Mouse (Mus musculus) MEL (cell line): ENCODE data around the gene Racgap1.

Source experiments
- BHLHE40 ChIP-seq: IDR thresholded peaks from 2 replicates; pipeline ENCODE4 v1.6.1; 2012; ENCODE audit warnings: low read depth, mild to moderate bottlenecking, inconsistent platforms, low read length, improper control_type of control experiment, borderline replicate concordance
- CTCF ChIP-seq, 3 experiments: IDR thresholded peaks in 2 of 3; conservative IDR thresholded peaks in 1 of 3; 2 replicates each; pipeline ENCODE4 v1.5.1; 2011 to 2012; ENCODE audit warnings: low read length in 3 of 3, low read depth in 2 of 3, mild to moderate bottlenecking in 2 of 3, improper control_type of control experiment in 1 of 3, inconsistent platforms in 1 of 3, mixed read lengths in 1 of 3, moderate library complexity in 1 of 3; ENCODE audit not compliant: control insufficient read depth in 1 of 3, insufficient read depth in 1 of 3, poor library complexity in 1 of 3, severe bottlenecking in 1 of 3
- ELF1 ChIP-seq: IDR thresholded peaks from 2 replicates; pipeline ENCODE4 v1.6.1; 2014; ENCODE audit warnings: low read depth, mild to moderate bottlenecking, inconsistent platforms, low read length, improper control_type of control experiment, moderate library complexity
- EP300 ChIP-seq, 2 experiments: IDR thresholded peaks; 2 replicates each; pipeline ENCODE4 v1.6.1; 2011; ENCODE audit warnings: improper control_type of control experiment in 2 of 2, low read length in 2 of 2, low read depth in 1 of 2, mild to moderate bottlenecking in 1 of 2
- GABPA ChIP-seq: IDR thresholded peaks from 2 replicates; pipeline ENCODE4 v1.6.1; 2012; ENCODE audit warnings: low read depth, mild to moderate bottlenecking, inconsistent platforms, low read length, improper control_type of control experiment, moderate library complexity
- JUND ChIP-seq: IDR thresholded peaks from 2 replicates; pipeline ENCODE4 v1.6.1; 2011; ENCODE audit warnings: low read depth, mild to moderate bottlenecking, improper control_type of control experiment, low read length
- MXI1 ChIP-seq: IDR thresholded peaks from 2 replicates; pipeline ENCODE4 v1.6.1; 2011; ENCODE audit warnings: mild to moderate bottlenecking, low read depth, low read length, improper control_type of control experiment
- NELFE ChIP-seq: IDR thresholded peaks from 2 replicates; pipeline ENCODE4 v1.6.1; 2011; ENCODE audit warnings: low read depth, low read length, improper control_type of control experiment
- POLR2A ChIP-seq, 2 experiments: IDR thresholded peaks; 2 replicates each; pipeline ENCODE4 v1.6.1; 2011 to 2012; ENCODE audit warnings: low read length in 2 of 2, mild to moderate bottlenecking in 2 of 2, control low read depth in 1 of 2, improper control_type of control experiment in 1 of 2, low read depth in 1 of 2, moderate library complexity in 1 of 2; ENCODE audit not compliant: control insufficient read depth in 1 of 2, insufficient read depth in 1 of 2, poor library complexity in 1 of 2
- POLR2AphosphoS2 ChIP-seq: IDR thresholded peaks from 2 replicates; pipeline ENCODE4 v1.6.1; 2011; ENCODE audit warnings: low read length, improper control_type of control experiment
- RCOR1 ChIP-seq: IDR thresholded peaks from 2 replicates; pipeline ENCODE4 v1.6.1; 2012; ENCODE audit warnings: low read depth, mild to moderate bottlenecking, inconsistent platforms, low read length, improper control_type of control experiment
- SIN3A ChIP-seq: IDR thresholded peaks from 2 replicates; pipeline ENCODE4 v1.6.1; 2012; ENCODE audit warnings: low read length, improper control_type of control experiment, inconsistent platforms
- UBTF ChIP-seq: IDR thresholded peaks from 2 replicates; pipeline ENCODE4 v1.6.1; 2012; ENCODE audit warnings: low read depth, mild to moderate bottlenecking, inconsistent platforms, low read length, improper control_type of control experiment, moderate library complexity, borderline replicate concordance; ENCODE audit not compliant: insufficient read depth

DNA sequence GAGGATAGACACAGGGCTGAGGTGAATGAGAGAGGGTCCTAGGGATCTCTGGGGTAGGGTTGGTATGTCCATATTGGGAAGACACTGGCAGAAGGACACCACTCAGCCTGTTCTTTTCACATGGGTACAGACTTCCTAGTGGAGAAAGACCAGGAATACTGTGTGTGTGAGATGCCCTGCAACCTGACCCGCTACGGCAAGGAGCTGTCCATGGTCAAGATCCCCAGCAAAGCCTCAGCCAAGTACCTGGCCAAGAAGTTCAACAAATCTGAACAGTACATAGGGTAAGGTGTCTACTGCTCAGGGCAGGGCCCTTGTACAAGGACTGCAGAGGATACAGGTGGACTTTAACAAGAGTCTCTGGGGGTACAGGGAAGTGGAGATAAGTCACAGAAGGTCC lies 45.9 kb upstream of the Racgap1 start:
- TF ChIP-seq MXI1 (no peak), GABPA (no peak), CTCF (IDR thresholded peaks at IDR 0.05 in 2 of 3, conservative IDR thresholded peaks at IDR 0.05 in 1 of 3; ENCODE audit: control insufficient read depth in 1 of 3, insufficient read depth in 1 of 3, low read depth in 2 of 3, low read length in 3 of 3, poor library complexity in 1 of 3, severe bottlenecking in 1 of 3) (no peak), POLR2A (IDR thresholded peaks at IDR 0.05; ENCODE audit: control insufficient read depth in 1 of 2, insufficient read depth in 1 of 2, low read depth in 1 of 2, low read length in 2 of 2, poor library complexity in 1 of 2) (no peak), SIN3A (no peak), RCOR1 (no peak), BHLHE40 (no peak), UBTF (no peak), JUND (no peak), ELF1 (no peak), POLR2AphosphoS2 (no peak), NELFE (no peak), EP300 (IDR thresholded peaks at IDR 0.05; ENCODE audit: low read depth in 1 of 2, low read length in 2 of 2) (no peak)
